Mouse (Mus musculus) lung, postnatal 0 days (tissue): ENCODE measurements around the gene Reg1.

ENCODE experiments used
- CTCF ChIP-seq: IDR thresholded peaks from 2 replicates; pipeline ENCODE4 v1.5.1; 2016; ENCODE audit warnings: antibody characterized with exemption, mild to moderate bottlenecking
- EP300 ChIP-seq: IDR thresholded peaks from 2 replicates; pipeline ENCODE4 v1.6.1; 2016; ENCODE audit warnings: antibody characterized with exemption, mild to moderate bottlenecking, control low read depth

DNA sequence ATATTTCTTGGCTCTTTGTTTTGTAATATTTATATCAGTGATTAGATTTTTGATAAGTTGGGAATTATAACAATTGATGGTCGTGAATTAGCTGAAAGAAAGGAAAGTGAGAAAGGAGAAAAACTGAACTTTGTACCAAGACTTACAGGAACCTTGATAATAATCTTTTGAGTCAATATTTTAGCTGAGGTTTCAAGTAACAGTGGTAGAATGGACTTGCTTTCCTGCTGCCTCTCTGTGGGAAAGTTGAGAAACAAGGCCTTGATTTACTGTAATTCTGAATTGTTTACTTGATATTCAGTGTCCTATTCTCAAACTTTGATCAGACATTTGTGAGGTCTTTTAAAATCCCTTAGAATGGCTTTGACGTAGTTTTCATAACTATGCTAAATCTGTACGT lies 46.8 kb downstream of the Reg1 start:
- no peak for TF ChIP-seq CTCF
- TF ChIP-seq EP300 = no peak
